Mouse (Mus musculus) NIH3T3 (cell line): ENCODE measurements around the gene Gm21987.
"Not testable (repeated sequence)": the region's sequence is repeated elsewhere in the genome, so short reads cannot be mapped to it uniquely, and the experiment has no call there.

Source experiments
- DNase-seq: peaks from one replicate; pipeline ENCODE4 v3.0.0-alpha.2; 2012; ENCODE audit warnings: low read depth

Gm21987 gene

GRCm38 (mm10) chr16:38346529-38347325, at the start of gene Gm21987, which contains the start of gene Cox17:
Gene Gm21987 (plus strand): TSS chr16:38347040.
Gene Cox17 (plus strand): TSS chr16:38346991.
- peak; percentile 95 for DNase-seq

GRCm38 (mm10) chr16:38298410-38298809, 48.4 kb upstream of the Gm21987 start:
- no peak for DNase-seq

- no peak for DNase-seq
Measured at GRCm38 (mm10) chr16:38302367-38302766, 44.5 kb upstream of the Gm21987 start.

GRCm38 (mm10) chr16:38304460-38305194, 42.2 kb upstream of the Gm21987 start:
- DNase-seq: no peak

GRCm38 (mm10) chr16:38306571-38307220, 40.1 kb upstream of the Gm21987 start:
- DNase-seq: peak; percentile 11

GRCm38 (mm10) chr16:38307221-38307605, 39.6 kb upstream of the Gm21987 start:
- no peak for DNase-seq

GRCm38 (mm10) chr16:38307651-38308050, 39.2 kb upstream of the Gm21987 start:
- no peak for DNase-seq

GRCm38 (mm10) chr16:38308195-38308594, 38.6 kb upstream of the Gm21987 start:
- no peak for DNase-seq

- DNase-seq: peak; percentile 10
Measured at GRCm38 (mm10) chr16:38318492-38318891, 28.3 kb upstream of the Gm21987 start.

- no peak for DNase-seq
Measured at GRCm38 (mm10) chr16:38319087-38319486, 27.8 kb upstream of the Gm21987 start.

GRCm38 (mm10) chr16:38321452-38321935, 25.3 kb upstream of the Gm21987 start:
- peak; percentile 25 for DNase-seq

GRCm38 (mm10) chr16:38324311-38324710, 22.5 kb upstream of the Gm21987 start:
- no peak for DNase-seq

- no peak for DNase-seq
Measured at GRCm38 (mm10) chr16:38326778-38327397, 20.0 kb upstream of the Gm21987 start.

- no peak for DNase-seq
Measured at GRCm38 (mm10) chr16:38329340-38329739, 17.5 kb upstream of the Gm21987 start.

- no peak for DNase-seq
Measured at GRCm38 (mm10) chr16:38334431-38334830, 12.4 kb upstream of the Gm21987 start.

GRCm38 (mm10) chr16:38338077-38338476, 8.8 kb upstream of the Gm21987 start:
- DNase-seq: not testable (repeated sequence)

GRCm38 (mm10) chr16:38341396-38342324, 5.2 kb upstream of the Gm21987 start, which contains the start of gene Maats1:
Gene Maats1 (minus strand): TSS chr16:38342143.
- peak; percentile 73 for DNase-seq

- peak; percentile 78 for DNase-seq
Measured at GRCm38 (mm10) chr16:38344941-38345725, 1.7 kb upstream of the Gm21987 start.

GRCm38 (mm10) chr16:38347588-38347987, 748 bp downstream of the Gm21987 start:
- DNase-seq: peak; percentile 30

GRCm38 (mm10) chr16:38348217-38348761, 1.4 kb downstream of the Gm21987 start:
- no peak for DNase-seq
